Mouse (Mus musculus): Measurements from ENCODE around the gene Inf2. TPM values are rescaled to one million over a fixed set of nuclear protein-coding genes. Genes with fewer than 3 reads are reported as not detected.

The Inf2 gene
- polyA plus RNA-seq, 1 experiment = 122 TPM

- no peak for TF ChIP-seq POLR2A (IDR thresholded peaks at IDR 0.05; ENCODE audit: extremely low read depth, insufficient read depth, low read length)
- TF ChIP-seq CTCF (IDR thresholded peaks at IDR 0.05; ENCODE audit: extremely low read depth, insufficient read depth, low read length) = no peak
- Histone ChIP-seq H3K4me3 (ENCODE audit: insufficient read depth, low read length) (no peak overlapping the region), H3K27ac (ENCODE audit: insufficient read depth, low read length) (no peak overlapping the region), H3K4me1 (ENCODE audit: control insufficient read depth, insufficient read depth, low read length) (no peaks in the 10 kb centered on the region)
These were observed 41.4 kb downstream of the Inf2 start for GRCm38 (mm10) chr12:112630029-112630428.

GRCm38 (mm10) chr12:112630796-112631195, 42.2 kb downstream of the Inf2 start:
- TF ChIP-seq POLR2A (IDR thresholded peaks at IDR 0.05; ENCODE audit: extremely low read depth, insufficient read depth, low read length) = no peak
- TF ChIP-seq CTCF (IDR thresholded peaks at IDR 0.05; ENCODE audit: extremely low read depth, insufficient read depth, low read length) = no peak
- H3K27ac ChIP-seq (ENCODE audit: insufficient read depth, low read length) = no peak overlapping the region
- H3K4me1 ChIP-seq (ENCODE audit: control insufficient read depth, insufficient read depth, low read length) = no peaks in the 10 kb centered on the region
- H3K4me3 ChIP-seq (ENCODE audit: insufficient read depth, low read length) = no peak overlapping the region

GRCm38 (mm10) chr12:112631472-112631871, 42.9 kb downstream of the Inf2 start:
- Histone ChIP-seq H3K27ac (ENCODE audit: insufficient read depth, low read length) (no peak overlapping the region), H3K4me1 (ENCODE audit: control insufficient read depth, insufficient read depth, low read length) (no peaks in the 10 kb centered on the region), H3K4me3 (ENCODE audit: insufficient read depth, low read length) (no peak overlapping the region)
- TF ChIP-seq POLR2A (IDR thresholded peaks at IDR 0.05; ENCODE audit: extremely low read depth, insufficient read depth, low read length) (no peak), CTCF (IDR thresholded peaks at IDR 0.05; ENCODE audit: extremely low read depth, insufficient read depth, low read length) (no peak)

- no peak overlapping the region for H3K4me3 ChIP-seq (ENCODE audit: insufficient read depth, low read length)
- TF ChIP-seq CTCF (IDR thresholded peaks at IDR 0.05; ENCODE audit: extremely low read depth, insufficient read depth, low read length) (no peak), POLR2A (IDR thresholded peaks at IDR 0.05; ENCODE audit: extremely low read depth, insufficient read depth, low read length) (no peak)
- H3K27ac ChIP-seq (ENCODE audit: insufficient read depth, low read length) = no peak overlapping the region
- no peaks in the 10 kb centered on the region for H3K4me1 ChIP-seq (ENCODE audit: control insufficient read depth, insufficient read depth, low read length)
These were observed 43.6 kb downstream of the Inf2 start for GRCm38 (mm10) chr12:112632084-112632777.

- no peak for TF ChIP-seq CTCF (IDR thresholded peaks at IDR 0.05; ENCODE audit: extremely low read depth, insufficient read depth, low read length)
- no peak for TF ChIP-seq POLR2A (IDR thresholded peaks at IDR 0.05; ENCODE audit: extremely low read depth, insufficient read depth, low read length)
- Histone ChIP-seq H3K4me3 (ENCODE audit: insufficient read depth, low read length) (no peak overlapping the region), H3K27ac (ENCODE audit: insufficient read depth, low read length) (no peak overlapping the region), H3K4me1 (ENCODE audit: control insufficient read depth, insufficient read depth, low read length) (no peaks in the 10 kb centered on the region)
These were observed 44.3 kb downstream of the Inf2 start for GRCm38 (mm10) chr12:112632907-112633306.

- Histone ChIP-seq H3K4me1 (ENCODE audit: control insufficient read depth, insufficient read depth, low read length) (no peaks in the 10 kb centered on the region), H3K4me3 (ENCODE audit: insufficient read depth, low read length) (no peak overlapping the region), H3K27ac (ENCODE audit: insufficient read depth, low read length) (no peak overlapping the region)
- TF ChIP-seq CTCF (IDR thresholded peaks at IDR 0.05; ENCODE audit: extremely low read depth, insufficient read depth, low read length) (no peak), POLR2A (IDR thresholded peaks at IDR 0.05; ENCODE audit: extremely low read depth, insufficient read depth, low read length) (no peak)
These were observed 45.1 kb downstream of the Inf2 start for GRCm38 (mm10) chr12:112633686-112634085.

GRCm38 (mm10) chr12:112639526-112639925, 50.9 kb downstream of the Inf2 start:
- no peaks in the 10 kb centered on the region for H3K4me1 ChIP-seq (ENCODE audit: control insufficient read depth, insufficient read depth, low read length)
- no peak overlapping the region for H3K27ac ChIP-seq (ENCODE audit: insufficient read depth, low read length)
- TF ChIP-seq CTCF (IDR thresholded peaks at IDR 0.05; ENCODE audit: extremely low read depth, insufficient read depth, low read length) (no peak), POLR2A (IDR thresholded peaks at IDR 0.05; ENCODE audit: extremely low read depth, insufficient read depth, low read length) (no peak)
- no peak overlapping the region for H3K4me3 ChIP-seq (ENCODE audit: insufficient read depth, low read length)

GRCm38 (mm10) chr12:112643126-112643525, 54.5 kb downstream of the Inf2 start:
- Histone ChIP-seq H3K4me3 (ENCODE audit: insufficient read depth, low read length) (no peak overlapping the region), H3K27ac (ENCODE audit: insufficient read depth, low read length) (no peak overlapping the region), H3K4me1 (ENCODE audit: control insufficient read depth, insufficient read depth, low read length) (peaks cover 2% of the 10 kb centered on the region; the same call in 1 of the 2 replicates)
- TF ChIP-seq POLR2A (IDR thresholded peaks at IDR 0.05; ENCODE audit: extremely low read depth, insufficient read depth, low read length) (no peak), CTCF (IDR thresholded peaks at IDR 0.05; ENCODE audit: extremely low read depth, insufficient read depth, low read length) (no peak)

- Histone ChIP-seq H3K27ac (ENCODE audit: insufficient read depth, low read length) (no peak within 1 kb of the TSS), H3K4me3 (ENCODE audit: insufficient read depth, low read length) (peak within 1 kb of the TSS; percentile 95), H3K4me1 (ENCODE audit: control insufficient read depth, insufficient read depth, low read length) (peaks cover 2% of the 10 kb centered on the region; the same call in 1 of the 2 replicates)
- no peak for TF ChIP-seq CTCF (IDR thresholded peaks at IDR 0.05; ENCODE audit: extremely low read depth, insufficient read depth, low read length)
- no peak for TF ChIP-seq POLR2A (IDR thresholded peaks at IDR 0.05; ENCODE audit: extremely low read depth, insufficient read depth, low read length)
These were observed 55.7 kb downstream of the Inf2 start, which contains the start of gene Siva1 for GRCm38 (mm10) chr12:112644180-112644854. TSS of gene Siva1 (plus strand) at chr12:112644679.

Measured in cortical plate, adult 2 months (tissue).